Comparison of ENCODE assay signal across 7 mouse cellular contexts in genomic region chr2:160731117-160731838, GRCm38 (mm10). TPM values are rescaled to one million over a fixed set of nuclear protein-coding genes. Genes with fewer than 3 reads are reported as not detected.
A peak's percentile ranks its signal among the peaks of the same experiment; 100 is the strongest.
DNase-seq lines count a peak whose midpoint lies in the region; ATAC-seq lines count a peak whose summit lies in the region.

Plcg1 (plus strand) TSS chr2:160731300.

- peak; percentile 88 for DNase-seq in adrenal gland, adult 8-10 months
- DNase-seq in embryo, embryonic 9.5 days (ENCODE audit: extremely low spot score): peak; percentile 93
- no peak for DNase-seq in gonadal fat pad, adult 2 months (ENCODE audit: low read depth)
- peak; percentile 92 for DNase-seq in kidney, adult 11 months
- DNase-seq in limb, embryonic 10.5 days (ENCODE audit: low spot score): peak; percentile 98
- DNase-seq in spleen, adult 12 weeks (ENCODE audit: low spot score): peak; percentile 87

- ATAC-seq in midbrain, embryonic 13.5 days: peak; percentile 94

- peak within 1 kb of the TSS; percentile 91 for H3K4me3 ChIP-seq in limb, embryonic 10.5 days
- peak within 1 kb of the TSS; percentile 92 for H3K4me3 ChIP-seq in midbrain, embryonic 13.5 days (replicated peaks)

- peak within 1 kb of the TSS; percentile 98 for H3K4me2 ChIP-seq in midbrain, embryonic 13.5 days (replicated peaks)

- no peaks in the 10 kb centered on the region for H3K9me3 ChIP-seq in limb, embryonic 10.5 days (replicated peaks)
- H3K9me3 ChIP-seq in midbrain, embryonic 13.5 days: no peaks in the 10 kb centered on the region

- H3K4me1 ChIP-seq in limb, embryonic 10.5 days: peaks cover 48% of the 10 kb centered on the region
- peaks cover 55% of the 10 kb centered on the region for H3K4me1 ChIP-seq in midbrain, embryonic 13.5 days (replicated peaks)

- peaks cover 37% of the 10 kb centered on the region for H3K36me3 ChIP-seq in limb, embryonic 10.5 days
- peaks cover 26% of the 10 kb centered on the region for H3K36me3 ChIP-seq in midbrain, embryonic 13.5 days

- peak within 1 kb of the TSS; percentile 100 for H3K9ac ChIP-seq in midbrain, embryonic 13.5 days (replicated peaks)

- peak within 1 kb of the TSS; percentile 100 for H3K27ac ChIP-seq in limb, embryonic 10.5 days
- peak within 1 kb of the TSS; percentile 99 for H3K27ac ChIP-seq in midbrain, embryonic 13.5 days

- H3K27me3 ChIP-seq in limb, embryonic 10.5 days (ENCODE audit: low read depth, poor library complexity, severe bottlenecking): no peaks in the 10 kb centered on the region
- H3K27me3 ChIP-seq in midbrain, embryonic 13.5 days: no peaks in the 10 kb centered on the region

- WGBS in limb, embryonic 10.5 days: under 1% methylated on average over 91 of the region's 99 CpGs
- WGBS in midbrain, embryonic 13.5 days: under 1% methylated on average over 71 of the region's 99 CpGs

RNA-seq across cellular contexts. Expression of gene Plcg1, which starts in this region (rescaled TPM):
- total RNA-seq in adrenal gland, adult 8-10 months (2022): 10 to 100 TPM; 57.8 to 92.9 (median 81.0) TPM
- polyA plus RNA-seq in gonadal fat pad, adult 2 months (2012; rRNA removed): 129 and 150 TPM in 2 replicates
- 76.7 and 93.9 TPM in 2 replicates for polyA plus RNA-seq in limb, embryonic 10.5 days (2016; fragmentation: Nextera tagmentation; extraction: Ambion mirVana)
- 68.2 and 74.3 TPM in 2 replicates for polyA plus RNA-seq in midbrain, embryonic 13.5 days (2015; fragmentation: Nextera tagmentation; extraction: Ambion mirVana)
